Mouse (Mus musculus) midbrain, embryonic 11.5 days (tissue): Measurements from ENCODE around the gene Fam184a. TPM values are rescaled to one million over a fixed set of nuclear protein-coding genes. Genes with fewer than 3 reads are reported as not detected.
A peak's percentile ranks its signal among the peaks of the same experiment; 100 is the strongest.

Experiments
- ATAC-seq: fragments of 200-750 bp; cut with Nextera tagmentation; 2 replicates; pipeline ENCODE4 v1.8.0; 2017; ENCODE audit warnings: moderate TSS enrichment, moderate library complexity; ENCODE audit not compliant: low FRiP score
- DNase-seq: peaks from one replicate; pipeline ENCODE4 v3.0.0; 2015; ENCODE audit warnings: low spot score; ENCODE audit errors: missing footprints
- H3K27ac ChIP-seq: fragments of 300-500 bp; sonication (generic); 2 replicates; pipeline ENCODE4 v1.5.1; 2014; ENCODE audit warnings: low read depth, low read length
- H3K27me3 ChIP-seq: fragments of 300-500 bp; sonication (generic); 2 replicates; pipeline ENCODE4 v1.6.1; 2014; ENCODE audit warnings: mild to moderate bottlenecking, low read length, moderate library complexity, mixed read lengths; ENCODE audit not compliant: control insufficient read depth, insufficient read depth
- H3K36me3 ChIP-seq: fragments of 300-500 bp; sonication (generic); 2 replicates; pipeline ENCODE4 v1.6.1; 2014; ENCODE audit warnings: mild to moderate bottlenecking, low read length, moderate library complexity, mixed read lengths; ENCODE audit not compliant: control insufficient read depth, insufficient read depth
- H3K4me1 ChIP-seq: fragments of 300-500 bp; sonication (generic); 2 replicates; pipeline ENCODE4 v1.6.1; 2014; ENCODE audit warnings: low read length; ENCODE audit not compliant: control insufficient read depth, insufficient read depth
- H3K4me2 ChIP-seq: fragments of 300-500 bp; sonication (generic); 2 replicates; pipeline ENCODE4 v1.6.1; 2014; ENCODE audit warnings: mild to moderate bottlenecking, moderate library complexity
- H3K4me3 ChIP-seq: fragments of 300-500 bp; sonication (generic); 2 replicates; pipeline ENCODE4 v1.5.1; 2014; ENCODE audit warnings: low read depth, low read length
- H3K9ac ChIP-seq: fragments of 300-500 bp; sonication (generic); 2 replicates; pipeline ENCODE4 v1.6.1; 2014; ENCODE audit warnings: low read length
- H3K9me3 ChIP-seq: fragments of 300-500 bp; sonication (generic); 2 replicates; pipeline ENCODE4 v1.6.1; 2016; ENCODE audit warnings: low read length; ENCODE audit not compliant: control insufficient read depth
- WGBS: fragments of 180-500 bp; shearing (Covaris S2); extraction: QIAGEN DNeasy Blood & Tissue Kit; methylation state at CpG from one replicate; pipeline ENCODE4 v1.1.7; 2014; 5-methylcytosine and 5-hydroxymethylcytosine counted together
- polyA plus RNA-seq: library from polyadenylated mRNA; unstranded; fragments of >200 nt; fragmentation: Nextera tagmentation; extraction: Ambion mirVana; gene quantifications from 2 replicates; pipeline ENCODE4 v1.2.1, GENCODE M21; 2014

The Fam184a gene
- polyA plus RNA-seq, 1 experiment from 2014 or later, result 6.0 TPM

DNA sequence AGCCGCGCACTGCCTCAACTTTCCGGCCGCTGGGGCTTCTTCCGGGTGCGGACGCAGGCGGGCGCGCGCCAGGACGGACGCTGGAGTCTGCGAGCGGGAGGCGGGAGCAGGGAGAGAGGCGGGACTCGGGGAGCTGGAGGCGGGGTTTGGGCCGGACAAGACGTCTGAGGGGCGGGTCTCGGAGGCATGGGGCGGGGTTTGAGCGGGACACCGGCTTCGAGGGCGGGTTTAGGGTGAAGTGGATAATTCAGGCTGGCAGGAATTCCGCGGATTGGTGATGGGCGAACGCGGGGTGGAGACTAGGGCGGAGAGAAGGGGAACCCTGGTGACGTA lies 121.0 kb downstream of the Fam184a start:
- Histone ChIP-seq H3K36me3 (no peaks in the 10 kb centered on the region), H3K9ac (peak overlapping the region; percentile 82), H3K9me3 (no peaks in the 10 kb centered on the region), H3K4me3 (peak overlapping the region; percentile 68), H3K4me1 (peaks cover 2% of the 10 kb centered on the region; the same call in 1 of the 2 replicates), H3K27ac (peak overlapping the region; percentile 89), H3K27me3 (no peaks in the 10 kb centered on the region), H3K4me2 (peak overlapping the region; percentile 30; the same call in 1 of the 2 replicates)
- WGBS, result 0% methylated on average over 31 of the region's 35 CpGs
- peak; percentile 96 for ATAC-seq
- DNase-seq, result peak; percentile 99

DNA sequence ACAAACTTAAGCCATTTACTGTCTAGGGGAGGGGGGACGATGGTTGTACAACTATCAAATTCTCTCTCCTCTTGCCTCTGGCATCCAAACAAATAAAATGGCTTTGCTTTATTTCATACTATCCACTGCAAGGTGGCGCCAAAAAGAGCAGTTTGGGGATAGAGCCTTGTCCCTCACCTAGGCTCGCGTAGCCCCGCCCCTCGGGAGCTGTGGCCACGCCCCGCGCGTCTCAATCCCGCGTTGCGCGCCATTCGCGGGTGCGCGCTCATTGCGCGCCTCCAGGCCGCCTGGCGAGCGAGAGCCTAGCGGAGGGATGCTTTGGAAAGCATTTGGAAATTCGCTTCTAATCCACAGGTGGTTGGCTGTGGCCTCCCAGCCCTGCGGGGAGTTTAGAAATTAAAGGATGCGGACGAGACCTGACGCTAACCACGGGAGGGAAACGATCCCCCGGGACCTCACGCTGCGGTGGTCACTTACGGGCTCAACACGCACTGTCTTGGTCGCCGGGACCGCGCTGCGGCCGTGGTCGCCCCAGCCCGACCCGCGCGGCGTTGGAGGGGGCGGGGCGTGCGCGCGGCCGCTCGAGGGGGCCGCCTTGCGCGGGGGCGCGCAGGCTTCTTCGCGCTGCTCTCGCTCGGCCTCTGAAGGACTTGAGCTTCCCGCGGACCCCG lies 121.5 kb downstream of the Fam184a start:
- Histone ChIP-seq H3K9me3 (no peaks in the 10 kb centered on the region), H3K4me1 (peaks cover 2% of the 10 kb centered on the region; the same call in 1 of the 2 replicates), H3K4me2 (peak overlapping the region; percentile 30), H3K27me3 (no peaks in the 10 kb centered on the region), H3K4me3 (peak overlapping the region; percentile 68), H3K27ac (peak overlapping the region; percentile 89), H3K36me3 (no peaks in the 10 kb centered on the region), H3K9ac (peak overlapping the region; percentile 82)
- peak; percentile 90 for ATAC-seq
- DNase-seq, result peak; percentile 99
- WGBS, result under 1% methylated on average over 67 of the region's 67 CpGs

DNA sequence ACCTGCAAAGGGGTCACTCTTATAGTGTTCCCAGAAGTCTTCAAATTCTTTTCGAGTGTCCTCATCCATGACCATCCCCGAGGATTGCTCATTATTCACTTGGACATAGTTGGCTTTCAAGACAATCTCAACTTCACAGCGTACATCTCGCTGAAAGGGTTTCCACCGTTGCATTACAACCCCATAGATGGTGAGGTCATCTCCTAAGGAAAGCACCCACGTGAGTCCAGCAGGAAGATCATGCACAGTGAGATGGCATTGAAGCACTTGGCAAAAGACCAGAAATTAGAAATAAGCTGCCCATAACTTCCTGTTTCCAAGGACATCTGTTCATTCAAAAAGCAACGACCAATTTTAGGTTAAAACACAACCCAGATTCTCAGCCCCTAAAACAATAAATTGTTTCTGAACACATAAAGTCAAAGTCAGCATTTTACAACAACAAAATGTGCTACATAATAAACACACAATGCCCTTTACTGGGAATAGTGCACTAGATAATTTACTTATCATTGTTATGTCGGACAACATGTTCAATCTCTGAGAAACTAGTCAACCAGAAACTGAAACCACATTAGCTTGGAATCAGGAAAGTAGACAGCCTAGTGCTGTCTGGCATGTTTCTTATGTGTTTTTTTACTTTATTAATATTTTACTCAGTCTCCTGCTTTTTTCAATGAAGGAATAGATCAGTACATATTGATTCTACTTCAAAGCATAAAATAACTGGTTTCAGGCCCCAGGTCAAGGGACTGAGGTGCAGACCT lies 134.9 kb downstream of the Fam184a start:
- ATAC-seq (no peak), DNase-seq (peak; percentile 66)
- Histone ChIP-seq H3K9ac (no peak overlapping the region), H3K9me3 (no peaks in the 10 kb centered on the region), H3K27ac (no peak overlapping the region), H3K4me1 (no peaks in the 10 kb centered on the region), H3K4me3 (no peak overlapping the region), H3K4me2 (no peak overlapping the region), H3K27me3 (no peaks in the 10 kb centered on the region), H3K36me3 (peaks cover 6% of the 10 kb centered on the region)
- WGBS, result 90% methylated on average over 8 of the region's 8 CpGs

DNA sequence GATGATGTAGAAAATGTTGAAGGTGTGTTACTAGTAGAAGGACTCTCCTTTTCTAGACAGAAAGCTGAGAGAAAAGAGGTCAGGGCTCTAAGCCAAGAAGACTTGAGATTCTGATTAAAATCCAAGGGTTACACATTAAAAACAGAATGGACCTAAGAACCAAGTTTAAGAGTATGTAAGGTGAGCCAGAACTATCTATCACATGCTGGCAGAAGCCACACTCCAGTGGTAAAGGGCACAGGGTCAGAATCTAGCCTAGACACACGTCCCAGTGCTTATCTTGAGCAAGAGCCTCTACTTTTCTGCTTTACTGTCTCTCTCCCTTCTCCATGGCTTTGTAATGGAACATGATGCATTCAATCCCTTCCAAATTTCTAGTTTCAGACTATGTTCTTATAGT lies 137.0 kb downstream of the Fam184a start:
- 86% methylated on average over 1 of the region's 1 CpGs for WGBS
- DNase-seq (no peak), ATAC-seq (no peak)
- H3K9me3 ChIP-seq, result no peaks in the 10 kb centered on the region
- H3K4me2 ChIP-seq, result no peak overlapping the region
- no peak overlapping the region for H3K4me3 ChIP-seq
- H3K9ac ChIP-seq, result no peak overlapping the region
- no peaks in the 10 kb centered on the region for H3K4me1 ChIP-seq
- H3K27ac ChIP-seq, result no peak overlapping the region
- no peaks in the 10 kb centered on the region for H3K27me3 ChIP-seq
- peaks cover 8% of the 10 kb centered on the region for H3K36me3 ChIP-seq

DNA sequence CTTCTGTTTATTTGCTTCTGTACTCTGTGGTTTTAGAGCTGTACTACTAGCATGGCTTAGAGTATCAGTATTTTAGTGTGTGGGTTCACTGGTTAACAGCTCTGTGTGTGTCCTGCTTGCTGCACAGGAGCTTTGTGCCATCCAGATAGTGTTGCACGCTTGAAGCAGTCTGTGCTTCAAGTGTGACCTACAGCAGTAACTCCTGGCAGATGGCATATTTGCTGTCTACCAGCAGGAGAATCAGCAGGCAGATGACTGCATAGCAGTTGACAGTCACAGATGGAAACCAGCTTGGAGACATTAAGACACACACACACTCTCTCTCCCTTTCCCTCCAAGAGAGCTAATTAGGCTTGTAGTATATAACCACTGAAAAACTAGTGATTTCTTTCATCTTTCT lies 138.8 kb downstream of the Fam184a start:
- H3K36me3 ChIP-seq, result peaks cover 11% of the 10 kb centered on the region
- H3K9ac ChIP-seq, result no peak overlapping the region
- H3K4me2 ChIP-seq, result no peak overlapping the region
- H3K9me3 ChIP-seq, result no peaks in the 10 kb centered on the region
- no peak overlapping the region for H3K27ac ChIP-seq
- no peaks in the 10 kb centered on the region for H3K4me1 ChIP-seq
- no peaks in the 10 kb centered on the region for H3K27me3 ChIP-seq
- ATAC-seq (no peak), DNase-seq (no peak)
- 95% methylated on average over 1 of the region's 1 CpGs for WGBS
- no peak overlapping the region for H3K4me3 ChIP-seq

DNA sequence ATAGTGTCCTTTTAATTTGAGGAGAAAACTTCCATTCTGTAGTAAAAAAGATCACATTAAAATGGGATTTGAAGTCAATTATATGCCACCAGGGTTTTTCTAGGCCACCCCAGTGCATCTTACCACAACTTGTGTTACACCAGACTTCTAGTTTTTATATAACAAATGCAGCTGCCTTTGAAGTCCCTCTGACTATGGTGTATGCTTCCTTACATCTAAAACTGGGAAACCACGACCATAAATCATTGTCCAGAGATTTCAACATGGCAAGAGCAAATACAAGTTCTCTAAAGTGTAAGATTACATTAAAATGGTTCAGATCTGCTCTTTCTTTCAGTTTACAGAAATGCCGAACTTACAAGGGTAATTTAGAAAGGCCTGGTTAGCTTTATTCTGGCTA lies 142.6 kb downstream of the Fam184a start:
- 83% methylated on average over 2 of the region's 2 CpGs for WGBS
- Histone ChIP-seq H3K4me3 (no peak overlapping the region), H3K36me3 (peaks cover 10% of the 10 kb centered on the region; the same call in 1 of the 2 replicates), H3K27ac (no peak overlapping the region), H3K9me3 (no peaks in the 10 kb centered on the region), H3K4me2 (no peak overlapping the region), H3K9ac (no peak overlapping the region), H3K27me3 (no peaks in the 10 kb centered on the region), H3K4me1 (no peaks in the 10 kb centered on the region)
- no peak for DNase-seq
- no peak for ATAC-seq

DNA sequence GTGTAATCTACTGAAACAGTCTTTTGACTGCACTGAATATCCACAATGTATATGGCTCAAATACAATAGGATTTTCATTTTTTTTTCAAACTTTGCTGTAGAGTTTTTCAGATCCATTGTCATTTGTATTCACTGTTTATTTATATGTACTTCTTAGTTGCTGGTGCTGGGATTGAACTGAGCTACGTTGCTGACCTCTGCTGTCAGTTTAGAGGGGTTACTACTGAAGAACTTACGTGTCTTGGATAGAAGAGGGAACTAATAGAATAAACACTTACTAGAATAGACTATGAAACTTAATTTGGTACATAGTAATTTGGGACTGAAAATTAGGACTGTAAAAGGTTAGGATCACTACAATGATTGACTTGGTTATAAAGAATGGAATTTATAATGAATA lies 145.6 kb downstream of the Fam184a start:
- no peaks in the 10 kb centered on the region for H3K27me3 ChIP-seq
- no peak overlapping the region for H3K4me3 ChIP-seq
- no peak for ATAC-seq
- H3K4me1 ChIP-seq, result 0 out of 2 replicates have a peak, but pooled peaks cover 2% of the 10 kb centered on the region
- WGBS, result 77% methylated on average over 2 of the region's 2 CpGs
- H3K9ac ChIP-seq, result no peak overlapping the region
- no peak overlapping the region for H3K27ac ChIP-seq
- H3K9me3 ChIP-seq, result no peaks in the 10 kb centered on the region
- no peak for DNase-seq
- no peak overlapping the region for H3K4me2 ChIP-seq
- peaks cover 10% of the 10 kb centered on the region; the same call in 1 of the 2 replicates for H3K36me3 ChIP-seq

DNA sequence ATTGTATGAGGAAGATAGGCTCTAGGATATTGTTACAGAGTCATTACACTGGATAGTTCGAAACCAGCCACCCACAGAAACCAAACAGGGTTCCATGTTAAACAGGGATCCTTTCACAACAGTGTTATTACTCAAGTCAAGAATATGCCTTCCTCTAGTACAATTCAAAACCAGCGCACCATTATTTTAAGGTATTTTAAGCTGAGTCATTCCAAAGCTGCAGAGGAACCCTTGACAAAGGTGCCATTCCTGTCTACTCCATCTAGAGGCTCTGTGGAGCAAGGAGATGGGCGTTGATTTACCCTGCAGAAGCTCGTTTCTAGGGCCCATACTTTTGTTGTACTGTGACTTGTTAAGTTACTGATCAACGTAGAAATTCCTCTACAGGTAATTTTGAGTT lies 152.1 kb downstream of the Fam184a start:
- no peak for ATAC-seq
- Histone ChIP-seq H3K4me2 (peak overlapping the region; percentile 51), H3K27me3 (no peaks in the 10 kb centered on the region), H3K9me3 (no peaks in the 10 kb centered on the region), H3K4me3 (peak overlapping the region; percentile 16), H3K27ac (no peak overlapping the region), H3K4me1 (peaks cover 18% of the 10 kb centered on the region), H3K9ac (0 out of 2 replicates have a peak overlapping the region, but pooled peaks have one; percentile 14), H3K36me3 (peaks cover 5% of the 10 kb centered on the region; the same call in 1 of the 2 replicates)
- peak; percentile 90 for DNase-seq
- 55% methylated on average over 5 of the region's 5 CpGs for WGBS
